Mouse (Mus musculus) heart, embryonic 10.5 days (tissue): ENCODE data around the gene Ndc80. TPM values are rescaled to one million over a fixed set of nuclear protein-coding genes. Genes with fewer than 3 reads are reported as not detected.
"Not testable (repeated sequence)": the region's sequence is repeated elsewhere in the genome, so short reads cannot be mapped to it uniquely, and the experiment has no call there.

Experiments used
- DNase-seq: peaks from one replicate; pipeline ENCODE4 v3.0.0-alpha.2; 2017; ENCODE audit warnings: low spot score
- H3K27ac ChIP-seq: fragments of 300-500 bp; sonication (generic); 2 replicates; pipeline ENCODE4 v1.5.1; 2016; ENCODE audit warnings: mild to moderate bottlenecking
- H3K27me3 ChIP-seq: fragments of 300-500 bp; sonication (generic); 2 replicates; pipeline ENCODE4 v1.6.1; 2016; ENCODE audit warnings: mild to moderate bottlenecking; ENCODE audit not compliant: poor library complexity, insufficient read depth, severe bottlenecking
- H3K36me3 ChIP-seq: fragments of 300-500 bp; sonication (generic); 2 replicates; pipeline ENCODE4 v1.6.1; 2016; ENCODE audit warnings: mild to moderate bottlenecking, moderate library complexity
- H3K4me1 ChIP-seq: fragments of 300-500 bp; sonication (generic); 2 replicates; pipeline ENCODE4 v1.6.1; 2016; ENCODE audit warnings: mild to moderate bottlenecking
- H3K4me3 ChIP-seq: fragments of 300-500 bp; sonication (generic); 2 replicates; pipeline ENCODE4 v1.5.1; 2016; ENCODE audit warnings: mild to moderate bottlenecking, moderate library complexity
- H3K9me3 ChIP-seq: fragments of 300-500 bp; sonication (generic); 2 replicates; pipeline ENCODE4 v1.6.1; 2016; ENCODE audit warnings: mild to moderate bottlenecking, moderate library complexity
- WGBS: fragments of 180-500 bp; shearing (Covaris S2); methylation state at CpG from one replicate; pipeline ENCODE4 v1.1.7; 2016; 5-methylcytosine and 5-hydroxymethylcytosine counted together
- polyA plus RNA-seq: library from polyadenylated mRNA; unstranded; fragments of >200 nt; fragmentation: Nextera tagmentation; extraction: Ambion mirVana; gene quantifications from 2 replicates; pipeline ENCODE4 v1.2.1, GENCODE M21; 2016

Ndc80 gene
- polyA plus RNA-seq, 1 experiment from 2014 or later = 49.0 TPM

DNA sequence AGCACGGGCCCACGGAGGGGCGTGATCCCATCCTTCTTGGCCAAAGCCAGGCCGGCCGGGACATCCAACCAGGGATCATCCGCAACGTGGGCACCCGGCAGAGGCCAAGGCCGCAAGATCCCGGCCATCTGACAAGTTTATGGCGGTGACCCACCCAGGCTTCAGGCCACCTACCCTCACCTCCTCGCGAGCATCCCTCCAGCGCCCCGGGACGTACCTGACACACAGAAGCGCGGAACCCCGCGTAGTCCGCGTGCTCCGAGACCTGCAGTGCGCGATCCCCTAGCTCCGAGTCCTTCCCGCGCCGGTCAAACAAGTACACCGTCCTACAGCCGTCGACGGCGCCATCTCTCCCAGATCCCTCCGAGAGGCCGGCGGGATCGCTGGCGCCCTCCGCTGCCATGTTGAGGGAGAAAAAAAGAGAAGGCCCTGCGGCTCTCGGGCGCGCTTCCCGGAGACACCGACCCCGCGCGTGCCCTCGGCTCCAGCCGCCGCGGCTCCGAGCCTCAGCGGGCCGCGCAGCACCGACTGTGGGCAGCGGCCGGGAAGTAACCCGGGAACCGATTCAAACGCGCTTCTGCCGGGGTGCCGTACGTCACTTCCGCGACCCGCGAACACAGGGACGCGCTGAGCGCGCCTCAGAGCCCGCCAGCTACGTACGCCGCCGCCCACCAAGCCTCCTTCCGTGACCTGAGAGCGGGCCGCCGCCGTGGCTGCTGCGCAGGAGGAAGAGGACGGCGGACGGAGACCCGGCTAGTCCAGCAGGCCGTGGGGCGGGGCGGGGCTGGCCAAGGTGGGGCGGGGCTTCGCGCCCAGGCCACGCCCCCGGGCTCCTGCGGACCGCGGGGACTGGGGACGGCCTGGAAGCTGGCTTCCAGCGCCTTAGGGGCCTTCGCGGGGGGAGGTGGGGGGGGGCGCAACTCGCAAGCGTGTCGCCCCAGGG, 51.6 kb downstream of the Ndc80 start, which contains the start of gene Smchd1:
TSS of gene Smchd1 (minus strand) at position 582 of the 943 bp plus-strand sequence.
- Histone ChIP-seq H3K9me3 (no peaks in the 10 kb centered on the region), H3K27ac (peak within 1 kb of the TSS; percentile 97), H3K27me3 (no peaks in the 10 kb centered on the region), H3K4me3 (peak within 1 kb of the TSS; percentile 96), H3K4me1 (peaks cover 8% of the 10 kb centered on the region; the same call in 1 of the 2 replicates), H3K36me3 (0 out of 2 replicates have a peak, but pooled peaks cover 2% of the 10 kb centered on the region)
- under 1% methylated on average over 104 of the region's 109 CpGs for WGBS
- DNase-seq = peak; percentile 98

DNA sequence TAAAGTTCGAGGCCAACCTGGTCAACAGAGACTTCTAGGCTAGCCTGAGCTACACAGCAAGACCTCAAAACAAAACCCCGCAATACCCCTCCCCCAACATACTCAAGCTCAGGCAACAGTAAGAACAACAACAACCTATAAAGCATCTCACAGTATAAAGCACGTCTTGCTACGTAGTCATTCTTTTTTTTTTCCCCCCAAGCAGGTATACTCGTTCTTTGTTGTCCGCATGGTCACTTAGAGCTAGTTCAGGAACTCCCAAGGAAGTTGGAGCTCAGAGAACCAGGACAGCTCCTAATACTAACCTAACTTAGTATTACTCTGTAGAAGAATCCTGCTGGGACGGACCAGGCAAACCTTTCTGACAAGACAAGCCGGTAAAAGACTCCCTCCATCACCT, 52.5 kb downstream of the Ndc80 start:
- 11% methylated on average over 8 of the region's 8 CpGs for WGBS
- Histone ChIP-seq H3K36me3 (0 out of 2 replicates have a peak, but pooled peaks cover 2% of the 10 kb centered on the region), H3K9me3 (no peaks in the 10 kb centered on the region), H3K4me3 (peak overlapping the region; percentile 96), H3K27ac (peak overlapping the region; percentile 97), H3K4me1 (peaks cover 8% of the 10 kb centered on the region; the same call in 1 of the 2 replicates), H3K27me3 (no peaks in the 10 kb centered on the region)
- DNase-seq = no peak

DNA sequence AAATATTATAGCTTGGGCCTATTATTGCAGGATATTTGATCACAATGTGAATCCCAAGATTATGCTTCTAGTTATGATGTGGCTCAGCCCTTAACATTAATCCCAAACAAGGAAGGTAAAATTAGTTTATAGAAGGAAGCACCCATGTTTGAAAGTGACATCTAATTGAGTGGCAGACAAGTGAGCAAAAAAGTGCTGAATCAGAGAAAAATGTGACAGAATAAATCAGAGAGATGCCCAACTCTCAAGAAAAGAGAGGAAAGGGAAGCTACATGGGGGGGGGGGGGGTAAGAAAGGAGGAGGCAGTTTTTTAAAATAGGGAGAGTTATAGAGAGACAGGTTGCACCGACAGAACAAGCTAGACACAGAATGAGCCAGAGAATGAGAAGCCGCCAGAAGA, 55.4 kb downstream of the Ndc80 start:
- Histone ChIP-seq H3K4me3 (no peak overlapping the region), H3K36me3 (0 out of 2 replicates have a peak, but pooled peaks cover 2% of the 10 kb centered on the region), H3K27me3 (no peaks in the 10 kb centered on the region), H3K9me3 (no peaks in the 10 kb centered on the region), H3K27ac (no peak overlapping the region), H3K4me1 (peaks cover 11% of the 10 kb centered on the region; the same call in 1 of the 2 replicates)
- WGBS = 79% methylated on average over 2 of the region's 2 CpGs
- no peak for DNase-seq

GRCm38 (mm10) chr17:71460312-71460711, 66.3 kb downstream of the Ndc80 start:
- 95% methylated on average over 3 of the region's 3 CpGs for WGBS

GRCm38 (mm10) chr17:71459818-71460217, 66.8 kb downstream of the Ndc80 start, which contains the start of gene Gm4707:
Gm4707 (minus strand) TSS chr17:71459918.
- no peaks in the 10 kb centered on the region for H3K27me3 ChIP-seq
- DNase-seq = no peak
- H3K4me3 ChIP-seq = no peak within 1 kb of the TSS
- no peaks in the 10 kb centered on the region for H3K4me1 ChIP-seq
- no peak within 1 kb of the TSS for H3K27ac ChIP-seq
- H3K36me3 ChIP-seq = peaks cover 71% of the 10 kb centered on the region
- 100% methylated on average over 2 of the region's 2 CpGs for WGBS
- H3K9me3 ChIP-seq = no peaks in the 10 kb centered on the region

More at GRCm38 (mm10) chr17:71460312-71460711, 66.3 kb downstream of the Ndc80 start:
- DNase-seq = no peak
- Histone ChIP-seq H3K36me3 (peaks cover 67% of the 10 kb centered on the region), H3K27me3 (no peaks in the 10 kb centered on the region), H3K4me3 (no peak overlapping the region), H3K27ac (no peak overlapping the region), H3K9me3 (no peaks in the 10 kb centered on the region), H3K4me1 (no peaks in the 10 kb centered on the region)

DNA sequence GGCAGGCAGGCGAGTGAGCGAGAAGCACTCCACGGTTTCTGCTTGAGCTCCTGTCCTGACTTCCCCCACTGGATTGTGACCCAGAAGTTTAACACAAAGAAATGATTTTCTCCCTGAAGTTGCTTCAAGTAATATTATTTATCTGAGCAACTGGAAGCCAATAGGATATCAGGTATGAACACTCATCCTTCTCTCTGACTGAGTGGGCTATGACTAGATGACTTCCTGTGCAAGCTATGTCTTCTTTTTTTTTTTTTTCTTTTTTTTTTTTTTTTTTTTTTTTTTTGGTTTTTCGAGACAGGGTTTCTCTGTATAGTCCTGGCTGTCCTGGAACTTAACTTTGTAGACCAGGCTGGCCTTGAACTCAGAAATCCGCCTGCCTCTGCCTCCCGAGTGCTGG, 69.3 kb downstream of the Ndc80 start:
- WGBS = 92% methylated on average over 6 of the region's 6 CpGs
- not testable (repeated sequence) for H3K27me3 ChIP-seq, H3K9me3 ChIP-seq, DNase-seq, H3K4me3 ChIP-seq, H3K4me1 ChIP-seq, H3K27ac ChIP-seq
- H3K36me3 ChIP-seq = peaks cover 61% of the 10 kb centered on the region

Other genes starting within 250 kb of the Ndc80 start
- gene Emilin2, start 214.9 kb downstream of the Ndc80 start, polyA plus RNA-seq = 66.9 and 119 TPM in 2 replicates
- 3.8 TPM in 2 replicates for gene Gm4707, start 66.9 kb downstream of the Ndc80 start, polyA plus RNA-seq
- gene Smchd1, start 51.5 kb downstream of the Ndc80 start, polyA plus RNA-seq = 46.8 and 62.3 TPM in 2 replicates
- gene Spdya, start 25.2 kb upstream of the Ndc80 start, polyA plus RNA-seq = 0.48 and 0.57 TPM in 2 replicates
- 75.5 and 91.9 TPM in 2 replicates for gene Wdr43, start 89.0 kb upstream of the Ndc80 start, polyA plus RNA-seq
- gene Togaram2, start 146.4 kb upstream of the Ndc80 start, polyA plus RNA-seq = 1.9 and 3.6 TPM in 2 replicates
- 0.03 TPM in 1 of 2 replicates, not detected in the other for gene Pcare, start 226.0 kb upstream of the Ndc80 start, polyA plus RNA-seq
- 13.9 and 27.9 TPM in 2 replicates for gene Clip4, start 241.6 kb upstream of the Ndc80 start, polyA plus RNA-seq